Mouse (Mus musculus) c-Kit-positive CD71-positive TER-119-positive erythroid progenitor cells, embryonic 14.5 days (primary cell): ENCODE measurements around the gene Rassf6.

Source experiments
- DNase-seq: peaks from one replicate; pipeline ENCODE4 v3.0.0-alpha.2; 2013; ENCODE audit warnings: low spot score

Gene Rassf6

GRCm38 (mm10) chr5:90640286-90641217 lies at the start of gene Rassf6:
Rassf6 (minus strand) TSS chr5:90640657.
- no peak for DNase-seq

GRCm38 (mm10) chr5:90689426-90690128 lies 49.1 kb upstream of the Rassf6 start:
- DNase-seq = no peak

- no peak for DNase-seq
Observed at GRCm38 (mm10) chr5:90687913-90688312, 47.5 kb upstream of the Rassf6 start.

DNA sequence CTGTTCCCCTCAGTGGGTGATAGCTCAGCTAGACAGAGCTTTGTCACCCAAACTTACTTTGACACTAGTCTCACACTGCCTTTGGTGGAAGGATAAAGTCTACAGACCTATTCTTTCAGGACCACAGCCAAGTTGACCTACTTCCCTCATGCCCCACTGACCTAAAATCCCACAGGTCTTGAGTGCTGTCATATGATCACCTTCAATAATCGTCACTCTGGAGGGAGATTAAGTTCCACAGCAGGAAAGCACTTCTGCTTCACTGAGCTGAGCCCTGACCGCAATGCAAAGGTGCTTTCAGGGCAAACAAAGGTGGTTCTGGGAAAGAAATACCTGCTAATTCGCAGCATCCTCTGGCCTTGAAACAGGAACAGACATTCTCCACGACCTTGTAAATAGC lies 44.5 kb upstream of the Rassf6 start:
- no peak for DNase-seq

DNA sequence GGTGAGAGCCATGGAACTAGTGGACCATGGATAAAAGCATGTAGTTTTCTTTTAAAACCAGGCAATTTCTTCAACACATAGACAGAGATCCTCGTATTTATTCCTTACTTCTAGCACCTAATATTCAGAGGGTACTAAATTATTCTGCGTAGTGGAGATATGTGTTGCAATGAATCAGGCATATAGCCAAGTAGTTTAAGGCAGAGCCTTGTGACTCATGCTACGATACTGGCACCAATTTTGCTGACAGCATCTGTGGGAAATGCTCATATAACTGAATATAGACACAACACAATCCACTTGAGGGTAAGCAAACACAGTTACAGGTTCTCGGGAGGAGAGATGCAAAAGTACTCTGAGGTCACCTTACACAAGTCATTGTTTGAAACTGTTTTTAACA lies 41.4 kb upstream of the Rassf6 start:
- DNase-seq = no peak

GRCm38 (mm10) chr5:90677560-90677959 lies 37.1 kb upstream of the Rassf6 start:
- DNase-seq = no peak

DNA sequence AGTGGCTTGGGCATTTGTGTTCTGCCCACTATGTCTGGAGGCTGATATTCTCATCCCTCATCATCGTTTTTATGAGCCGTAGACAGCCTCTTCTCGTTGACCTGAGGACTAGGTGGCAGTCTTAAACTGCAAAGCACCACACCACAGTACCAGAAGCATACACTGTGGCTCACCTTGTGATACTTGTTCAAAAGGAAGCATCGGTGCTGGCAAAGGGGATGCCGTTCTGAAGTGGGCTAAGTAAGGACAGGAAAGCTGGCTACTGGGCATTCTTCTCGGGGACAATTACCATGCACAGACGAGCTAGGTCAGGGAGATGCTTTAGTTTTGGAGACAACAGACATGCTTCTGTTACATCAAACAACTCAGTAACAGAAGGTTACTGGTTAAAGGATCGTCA lies 21.4 kb upstream of the Rassf6 start:
- no peak for DNase-seq

DNA sequence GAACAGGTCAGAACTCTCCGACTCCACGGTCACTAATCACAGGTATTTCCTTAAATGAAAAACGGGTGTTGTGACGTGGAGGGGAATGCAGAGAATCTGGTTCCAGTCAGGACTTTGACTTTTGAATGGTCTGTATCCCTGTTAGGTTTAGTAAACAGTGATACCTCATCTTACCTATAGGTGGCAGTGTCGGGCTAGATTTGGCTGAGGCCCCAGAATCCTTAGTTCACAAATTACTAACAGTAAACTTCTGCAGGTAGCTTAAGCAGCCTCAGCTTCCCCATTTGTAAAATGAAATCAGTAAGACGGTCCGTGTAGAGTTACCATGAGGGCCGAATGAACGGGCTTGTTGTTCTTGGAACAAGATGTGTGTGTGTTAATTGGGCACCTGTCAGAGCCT lies 21.0 kb upstream of the Rassf6 start:
- peak; percentile 26 for DNase-seq

DNA sequence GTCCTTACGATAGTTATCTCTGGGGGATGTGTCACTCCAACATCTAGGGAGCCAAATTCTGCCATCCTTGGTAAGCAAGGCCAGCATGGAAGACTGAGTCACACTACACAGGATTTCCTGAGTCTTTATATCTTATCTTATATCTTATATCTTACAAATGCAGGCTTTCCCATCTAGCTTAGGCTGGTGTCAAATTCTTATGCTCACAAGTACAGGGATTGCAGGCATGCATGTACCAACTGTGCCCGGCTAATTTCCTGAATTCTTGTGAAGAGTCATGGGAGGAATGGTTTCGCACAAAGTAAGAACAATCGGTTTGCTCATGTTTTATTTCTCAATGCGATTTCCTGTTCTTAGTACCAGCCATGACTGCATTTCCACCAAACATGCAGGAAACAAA lies 20.0 kb upstream of the Rassf6 start:
- no peak for DNase-seq

DNA sequence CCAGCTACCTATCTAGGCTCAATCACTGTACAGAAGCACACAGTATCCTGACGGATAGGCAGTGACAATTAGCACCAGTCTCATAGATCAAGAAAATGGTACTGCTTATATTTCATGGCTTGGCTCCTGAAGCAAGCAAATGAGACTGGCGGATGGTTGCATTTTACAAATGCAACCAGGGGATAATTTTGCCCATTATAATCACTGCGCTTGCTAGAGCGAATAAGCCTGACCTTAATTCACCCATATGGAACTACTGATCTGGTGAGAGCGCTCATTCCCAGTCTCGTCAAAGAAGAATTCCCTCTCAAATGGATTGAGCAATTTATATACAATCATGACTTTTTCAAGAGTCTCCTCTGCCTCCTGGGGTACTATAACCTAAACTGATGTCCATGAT lies 16.2 kb upstream of the Rassf6 start:
- DNase-seq = no peak

GRCm38 (mm10) chr5:90655891-90656290 lies 15.4 kb upstream of the Rassf6 start:
- DNase-seq = no peak

DNA sequence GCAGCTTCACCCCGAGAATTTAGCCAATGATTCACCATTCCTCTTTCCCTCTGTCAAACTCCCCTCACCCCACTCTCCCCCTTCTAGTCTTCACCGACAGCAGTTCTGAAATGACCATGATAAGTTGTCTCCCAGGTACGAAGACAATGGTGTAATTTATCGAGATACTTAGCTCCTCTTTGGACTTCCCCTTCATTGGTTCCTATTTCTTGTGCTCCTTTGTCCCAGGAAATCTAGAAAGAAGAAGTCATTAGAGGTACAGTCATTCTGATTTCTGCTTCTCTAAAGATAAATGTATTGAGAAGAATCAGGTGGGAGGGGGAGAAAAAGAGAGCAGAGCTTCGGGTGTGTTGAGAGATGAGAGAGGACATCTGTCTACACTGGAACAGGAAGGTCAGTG lies 14.3 kb upstream of the Rassf6 start:
- DNase-seq = no peak

GRCm38 (mm10) chr5:90652724-90653123 lies 12.3 kb upstream of the Rassf6 start:
- DNase-seq = peak; percentile 13

DNA sequence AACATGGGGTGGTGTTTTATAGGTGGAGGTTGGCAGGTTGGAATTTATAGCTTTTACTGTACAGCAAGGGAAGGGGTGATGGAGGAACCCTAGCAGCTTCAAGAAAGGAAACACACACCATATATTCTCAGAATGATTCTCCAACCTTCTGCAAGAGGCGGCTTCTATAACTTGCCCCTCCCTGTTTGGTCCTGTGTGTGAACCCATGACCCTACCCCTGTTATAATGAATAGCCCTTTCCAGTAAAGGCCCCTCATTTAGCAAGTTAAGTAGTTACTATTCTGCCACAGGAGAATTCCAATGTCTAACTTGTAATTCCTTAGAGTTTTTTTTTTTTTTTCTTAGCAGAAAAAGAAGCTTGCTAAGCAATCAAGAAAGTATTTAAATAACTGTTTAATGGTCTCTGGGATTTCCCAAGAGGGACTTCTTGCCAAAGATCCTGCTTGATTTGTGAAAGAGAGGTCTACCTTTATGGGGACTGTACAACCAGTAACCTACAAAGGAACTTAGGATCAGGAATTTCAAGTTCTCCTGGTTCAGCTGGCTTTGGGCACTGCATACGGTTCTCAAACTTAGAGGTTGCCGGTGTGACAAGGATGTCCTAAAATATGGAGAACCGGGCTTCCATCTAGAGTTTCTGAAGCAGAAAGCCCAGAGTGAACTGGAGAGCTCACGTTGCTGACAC lies 10.2 kb upstream of the Rassf6 start:
- DNase-seq = no peak

- DNase-seq = no peak
Observed at GRCm38 (mm10) chr5:90647473-90647872, 7.0 kb upstream of the Rassf6 start.

GRCm38 (mm10) chr5:90646398-90646797 lies 5.9 kb upstream of the Rassf6 start:
- DNase-seq = no peak

GRCm38 (mm10) chr5:90645579-90645978 lies 5.1 kb upstream of the Rassf6 start:
- no peak for DNase-seq

DNA sequence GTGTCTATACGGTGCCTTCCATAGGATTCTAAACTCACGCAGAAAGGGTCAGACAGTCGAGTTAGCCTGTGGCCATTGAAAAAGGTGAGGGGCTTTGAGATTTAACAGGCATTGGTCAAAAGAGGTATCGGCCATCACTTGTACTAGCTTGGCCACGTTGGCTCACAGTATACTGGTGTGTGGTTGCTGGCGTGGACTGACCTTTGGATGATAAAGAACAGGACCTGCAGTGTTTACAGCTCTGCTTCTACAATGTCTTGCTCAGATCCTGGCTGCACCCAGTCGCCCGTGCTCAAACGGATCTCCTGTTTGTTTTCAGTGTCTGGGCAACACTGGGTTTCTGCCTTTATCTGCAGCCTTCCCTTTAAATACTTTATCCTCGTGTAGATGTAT lies 757 bp upstream of the Rassf6 start:
- DNase-seq = no peak

GRCm38 (mm10) chr5:90634885-90635284 lies 5.6 kb downstream of the Rassf6 start:
- no peak for DNase-seq

GRCm38 (mm10) chr5:90628530-90628929 lies 11.9 kb downstream of the Rassf6 start:
- no peak for DNase-seq

- no peak for DNase-seq
Observed at GRCm38 (mm10) chr5:90628011-90628410, 12.4 kb downstream of the Rassf6 start.

GRCm38 (mm10) chr5:90627423-90627822 lies 13.0 kb downstream of the Rassf6 start:
- no peak for DNase-seq
